In genomic region chr6:66910493-66911435, GRCm38 (mm10) we compare ENCODE assay signal across 8 mouse cellular contexts. TPM values are rescaled to one million over a fixed set of nuclear protein-coding genes. Genes with fewer than 3 reads are reported as not detected.
A peak's percentile ranks its signal among the peaks of the same experiment; 100 is the strongest.
DNase-seq lines count a peak whose midpoint lies in the region; ATAC-seq and TF ChIP-seq lines count a peak whose summit lies in the region.

No protein-coding gene starts in this region.

- 17% methylated on average over 11 of the region's 11 CpGs for WGBS in intestine, postnatal 0 days
- WGBS in lung, adult 2 months: 36% methylated on average over 11 of the region's 11 CpGs
- 65% methylated on average over 11 of the region's 11 CpGs for WGBS in midbrain, embryonic 11.5 days

- peaks cover 13% of the 10 kb centered on the region; the same call in 1 of the 2 replicates for H3K36me3 ChIP-seq in intestine, postnatal 0 days (ENCODE audit: control insufficient read depth, insufficient read depth)
- H3K36me3 ChIP-seq in midbrain, embryonic 11.5 days (ENCODE audit: control insufficient read depth, insufficient read depth, low read length): no peaks in the 10 kb centered on the region

- peaks cover 15% of the 10 kb centered on the region for H3K4me1 ChIP-seq in intestine, postnatal 0 days (replicated peaks; ENCODE audit: control insufficient read depth, insufficient read depth, low read length)
- peaks cover 16% of the 10 kb centered on the region for H3K4me1 ChIP-seq in lung, adult 2 months (ENCODE audit: control insufficient read depth, insufficient read depth, low read length)
- H3K4me1 ChIP-seq in midbrain, embryonic 11.5 days (ENCODE audit: control insufficient read depth, insufficient read depth, low read length): no peaks in the 10 kb centered on the region

- peak overlapping the region; percentile 13; the same call in 1 of the 2 replicates for H3K9ac ChIP-seq in intestine, postnatal 0 days (ENCODE audit: low read depth, low read length)
- H3K9ac ChIP-seq in midbrain, embryonic 11.5 days (ENCODE audit: low read length): no peak overlapping the region

- H3K9me3 ChIP-seq in intestine, postnatal 0 days (ENCODE audit: control insufficient read depth): no peaks in the 10 kb centered on the region
- H3K9me3 ChIP-seq in midbrain, embryonic 11.5 days (ENCODE audit: control insufficient read depth, low read length): no peaks in the 10 kb centered on the region

- H3K27me3 ChIP-seq in intestine, postnatal 0 days (replicated peaks; ENCODE audit: control insufficient read depth, insufficient read depth, low read length): no peaks in the 10 kb centered on the region
- no peaks in the 10 kb centered on the region for H3K27me3 ChIP-seq in midbrain, embryonic 11.5 days (ENCODE audit: control insufficient read depth, insufficient read depth, low read length)

- peak; percentile 72 for DNase-seq in 416B (ENCODE audit: low read depth)
- DNase-seq in adrenal gland, postnatal 14 days: peak; percentile 69
- DNase-seq in lung, adult 2 months: peak; percentile 31
- DNase-seq in cerebellum, adult 9-10 months: no peak
- DNase-seq in midbrain, embryonic 11.5 days (ENCODE audit: low spot score, missing footprints): no peak
- DNase-seq in retina, postnatal 1 day: no peak
- no peak for DNase-seq in layer of hippocampus, postnatal 10 days (ENCODE audit: low spot score in 2 of 2)

- no peak overlapping the region for H3K4me3 ChIP-seq in intestine, postnatal 0 days (ENCODE audit: low read depth, low read length)
- H3K4me3 ChIP-seq in lung, adult 2 months (replicated peaks; ENCODE audit: extremely low read depth, low read depth, low read length): no peak overlapping the region
- no peak overlapping the region for H3K4me3 ChIP-seq in midbrain, embryonic 11.5 days (ENCODE audit: low read depth, low read length)

- peak; percentile 66 for TF ChIP-seq CTCF in intestine, postnatal 0 days (IDR thresholded peaks at IDR 0.05; ENCODE audit: low read depth)
- no peak for TF ChIP-seq CTCF in lung, adult 2 months (IDR thresholded peaks at IDR 0.05; ENCODE audit: insufficient read depth, low read length)

- no peak for TF ChIP-seq POLR2A in lung, adult 2 months (IDR thresholded peaks at IDR 0.05; ENCODE audit: borderline replicate concordance, extremely low read depth, low read depth, low read length)

- H3K27ac ChIP-seq in intestine, postnatal 0 days (ENCODE audit: low read depth, low read length): peak overlapping the region; percentile 87
- H3K27ac ChIP-seq in midbrain, embryonic 11.5 days (ENCODE audit: low read depth, low read length): no peak overlapping the region

- H3K4me2 ChIP-seq in intestine, postnatal 0 days (replicated peaks; ENCODE audit: low read depth): peak overlapping the region; percentile 33
- no peak overlapping the region for H3K4me2 ChIP-seq in midbrain, embryonic 11.5 days

- peak; percentile 94 for ATAC-seq in intestine, postnatal 0 days
- ATAC-seq in midbrain, embryonic 11.5 days (ENCODE audit: low FRiP score): no peak

RNA-seq across cellular contexts. Expression of gene Gng12, which starts 14.6 kb away (rescaled TPM):
- total RNA-seq in adrenal gland, postnatal 14 days (2021): 85.3 and 93.6 TPM in 2 replicates
- polyA plus RNA-seq in intestine, postnatal 0 days (2015; fragmentation: Nextera tagmentation; extraction: Ambion mirVana): 265 and 271 TPM in 2 replicates
- 19.7 and 29.8 TPM in 2 replicates for polyA plus RNA-seq in lung, adult 2 months (2012; rRNA removed)
- polyA plus RNA-seq in midbrain, embryonic 11.5 days (2014; fragmentation: Nextera tagmentation; extraction: Ambion mirVana): 40.8 and 48.2 TPM in 2 replicates
- 10 to 100 TPM; 88.0 to 94.4 TPM for total RNA-seq in layer of hippocampus, postnatal 10 days (2021)

Comparison
In these comparisons a context has a peak if more than half of its experiments do, and no peak if none do; other contexts are left out.
1. DNase-seq: peak in 416B (single experiment), adrenal gland, postnatal 14 days (single experiment) and lung, adult 2 months (single experiment); none in cerebellum, adult 9-10 months (single experiment), midbrain, embryonic 11.5 days (single experiment), retina, postnatal 1 day (single experiment) and layer of hippocampus, postnatal 10 days (0 of 2).